Mouse (Mus musculus): Measurements from ENCODE around the gene Epo. TPM values are rescaled to one million over a fixed set of nuclear protein-coding genes. Genes with fewer than 3 reads are reported as not detected.

Gene Epo
- polyA plus RNA-seq, 1 experiment: not detected

DNA sequence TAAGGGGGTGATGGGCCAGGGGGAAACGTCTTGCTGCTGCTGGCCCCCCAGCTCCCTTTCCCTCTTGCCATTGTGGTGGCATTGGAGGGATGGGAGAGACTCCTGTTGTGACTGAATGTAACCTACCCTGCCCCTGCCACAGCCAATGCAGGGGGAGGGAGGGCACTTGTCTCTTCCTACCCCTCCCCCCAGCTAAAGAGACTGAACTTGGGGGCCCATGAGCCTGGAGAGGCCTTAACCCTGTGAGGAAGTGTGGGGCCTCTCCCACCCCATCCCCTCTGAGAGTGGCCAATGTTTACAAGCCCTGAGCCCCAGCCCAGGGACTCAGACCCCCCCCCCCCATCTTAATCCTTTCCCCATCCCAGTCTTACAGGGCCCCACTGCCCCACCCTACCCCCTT is 5.6 kb downstream of the Epo start:
- Histone ChIP-seq H3ac (ENCODE audit: control insufficient read depth, insufficient read length, low read depth) (no peak overlapping the region), H3K4me3 (ENCODE audit: insufficient read depth, poor library complexity, severe bottlenecking) (no peak overlapping the region), H3K79me3 (ENCODE audit: low read depth) (peaks cover 21% of the 10 kb centered on the region), H3K79me2 (ENCODE audit: control insufficient read depth, insufficient read depth) (peaks cover 43% of the 10 kb centered on the region), H3K27me3 (ENCODE audit: control insufficient read depth, insufficient read depth, insufficient read length) (no peaks in the 10 kb centered on the region), H3K36me3 (ENCODE audit: control insufficient read depth, insufficient read depth) (peaks cover 51% of the 10 kb centered on the region)
- no peak for TF ChIP-seq MAX (IDR thresholded peaks at IDR 0.05)
- no peak for TF ChIP-seq USF1 (IDR thresholded peaks at IDR 0.05; ENCODE audit: low read depth)

DNA sequence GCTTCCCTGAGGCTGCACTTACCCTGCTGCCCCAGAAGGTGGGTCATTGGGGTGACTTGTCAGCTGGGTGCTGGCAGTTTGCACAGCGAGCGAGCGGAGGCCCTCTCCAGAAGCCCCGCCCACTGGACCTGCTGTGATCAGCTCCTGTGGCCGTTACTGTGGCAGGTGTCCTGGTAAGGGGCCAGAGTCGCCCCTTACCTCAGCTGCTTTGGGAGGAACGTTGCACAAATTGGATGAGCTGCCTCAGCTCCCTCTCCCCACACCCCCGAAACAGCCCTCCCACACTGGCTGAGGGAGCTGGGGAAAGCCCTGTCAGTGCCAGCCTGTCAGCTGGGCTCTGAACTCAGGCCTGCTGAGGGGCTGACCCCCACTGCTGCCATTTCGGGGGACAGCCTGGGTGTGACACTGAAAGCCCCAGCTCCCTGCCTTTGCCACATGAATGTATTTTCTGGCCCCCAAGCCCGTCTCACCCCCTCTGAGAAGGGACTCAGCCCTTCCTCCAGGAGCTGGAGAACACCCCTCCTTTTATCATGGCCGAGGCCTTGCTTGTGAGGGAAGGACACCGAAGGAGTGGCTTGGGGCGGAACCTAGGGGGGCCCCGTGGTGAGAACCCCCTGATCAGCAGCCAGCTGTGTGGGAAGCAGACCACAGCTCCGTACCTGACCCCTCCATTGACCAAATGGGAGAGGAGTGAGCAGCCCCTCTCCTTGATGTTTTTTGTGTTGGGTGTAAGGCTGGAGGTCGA is 6.7 kb downstream of the Epo start:
- H3K27me3 ChIP-seq (ENCODE audit: control insufficient read depth, insufficient read depth, insufficient read length): no peaks in the 10 kb centered on the region
- TF ChIP-seq CEBPB (IDR thresholded peaks at IDR 0.05; ENCODE audit: low read depth) (no peak), MYOD1 (IDR thresholded peaks at IDR 0.05; ENCODE audit: control insufficient read depth, insufficient read length, low read depth) (no peak), MYOG (IDR thresholded peaks at IDR 0.05; ENCODE audit: control insufficient read depth, extremely low read depth, insufficient read length) (no peak), MAX (IDR thresholded peaks at IDR 0.05) (no peak), FOSL1 (IDR thresholded peaks at IDR 0.05; ENCODE audit: insufficient read depth, low read length, poor library complexity, severe bottlenecking) (no peak), USF1 (IDR thresholded peaks at IDR 0.05; ENCODE audit: low read depth) (no peak), CTCF (IDR thresholded peaks at IDR 0.05; ENCODE audit: control insufficient read depth, insufficient read depth, insufficient read length) (no peak)
- H3ac ChIP-seq (ENCODE audit: control insufficient read depth, insufficient read length, low read depth): no peak overlapping the region
- H3K36me3 ChIP-seq (ENCODE audit: control insufficient read depth, insufficient read depth): peaks cover 59% of the 10 kb centered on the region
- no peak overlapping the region for H3K4me3 ChIP-seq (ENCODE audit: insufficient read depth, poor library complexity, severe bottlenecking)
- H3K79me3 ChIP-seq (ENCODE audit: low read depth): peaks cover 11% of the 10 kb centered on the region
- H3K79me2 ChIP-seq (ENCODE audit: control insufficient read depth, insufficient read depth): peaks cover 32% of the 10 kb centered on the region

DNA sequence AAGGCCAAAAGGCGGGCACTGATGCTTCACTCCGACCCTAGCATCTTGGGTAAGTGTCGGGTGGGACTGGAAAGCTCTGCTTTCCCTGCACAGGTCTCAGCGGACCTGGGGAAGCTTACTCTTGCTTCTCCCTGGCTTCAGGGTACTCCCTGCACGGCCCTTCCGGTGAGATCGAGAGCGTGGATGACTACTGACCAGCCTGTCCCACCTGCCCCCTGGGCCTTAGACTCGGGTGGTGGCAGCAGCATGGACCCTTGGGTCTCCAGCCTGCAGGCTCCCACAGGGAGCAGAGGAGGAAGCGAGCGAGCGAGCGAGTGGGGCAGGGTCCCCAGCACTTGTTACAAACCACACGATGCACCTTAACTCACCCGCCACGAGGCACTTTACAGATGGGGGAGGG is 7.5 kb downstream of the Epo start:
- Histone ChIP-seq H3K79me2 (ENCODE audit: control insufficient read depth, insufficient read depth) (peaks cover 24% of the 10 kb centered on the region), H3K79me3 (ENCODE audit: low read depth) (peaks cover 4% of the 10 kb centered on the region), H3K27me3 (ENCODE audit: control insufficient read depth, insufficient read depth, insufficient read length) (no peaks in the 10 kb centered on the region), H3K36me3 (ENCODE audit: control insufficient read depth, insufficient read depth) (peaks cover 63% of the 10 kb centered on the region), H3K4me3 (ENCODE audit: insufficient read depth, poor library complexity, severe bottlenecking) (no peak overlapping the region), H3ac (ENCODE audit: control insufficient read depth, insufficient read length, low read depth) (no peak overlapping the region)
- TF ChIP-seq CTCF (IDR thresholded peaks at IDR 0.05; ENCODE audit: control insufficient read depth, insufficient read depth, insufficient read length) (no peak), MAX (IDR thresholded peaks at IDR 0.05) (no peak)

DNA sequence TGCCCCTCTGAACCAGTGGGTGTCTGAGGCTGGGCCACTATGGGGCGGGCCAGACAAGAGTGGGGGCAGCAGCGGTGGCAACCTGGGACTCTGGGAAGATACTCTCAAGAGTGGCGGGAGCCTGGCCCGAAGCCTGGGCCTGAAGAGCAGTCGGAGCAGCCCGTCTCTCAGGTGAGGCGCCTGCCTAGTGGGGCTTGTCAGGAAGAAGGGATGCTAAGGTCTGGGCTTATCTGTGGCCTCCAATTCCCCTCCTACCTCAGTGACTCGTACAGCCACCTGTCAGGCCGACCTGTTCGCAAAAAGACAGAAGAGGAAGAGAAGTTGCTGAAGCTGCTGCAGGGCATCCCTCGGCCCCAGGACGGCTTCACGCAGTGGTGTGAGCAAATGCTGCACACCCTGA is 8.4 kb downstream of the Epo start:
- no peaks in the 10 kb centered on the region for H3K27me3 ChIP-seq (ENCODE audit: control insufficient read depth, insufficient read depth, insufficient read length)
- no peak overlapping the region for H3K4me3 ChIP-seq (ENCODE audit: insufficient read depth, poor library complexity, severe bottlenecking)
- peaks cover 15% of the 10 kb centered on the region for H3K79me2 ChIP-seq (ENCODE audit: control insufficient read depth, insufficient read depth)
- H3K36me3 ChIP-seq (ENCODE audit: control insufficient read depth, insufficient read depth): peaks cover 59% of the 10 kb centered on the region
- no peak for TF ChIP-seq FOSL1 (IDR thresholded peaks at IDR 0.05; ENCODE audit: insufficient read depth, low read length, poor library complexity, severe bottlenecking)
- TF ChIP-seq MYOD1 (IDR thresholded peaks at IDR 0.05; ENCODE audit: control insufficient read depth, insufficient read length, low read depth): no peak
- TF ChIP-seq USF1 (IDR thresholded peaks at IDR 0.05; ENCODE audit: low read depth): no peak
- no peak for TF ChIP-seq MYOG (IDR thresholded peaks at IDR 0.05; ENCODE audit: control insufficient read depth, extremely low read depth, insufficient read length)
- TF ChIP-seq MAX (IDR thresholded peaks at IDR 0.05): no peak
- no peak for TF ChIP-seq CTCF (IDR thresholded peaks at IDR 0.05; ENCODE audit: control insufficient read depth, insufficient read depth, insufficient read length)
- no peak for TF ChIP-seq CEBPB (IDR thresholded peaks at IDR 0.05; ENCODE audit: low read depth)
- no peaks in the 10 kb centered on the region for H3K79me3 ChIP-seq (ENCODE audit: low read depth)
- no peak overlapping the region for H3ac ChIP-seq (ENCODE audit: control insufficient read depth, insufficient read length, low read depth)

DNA sequence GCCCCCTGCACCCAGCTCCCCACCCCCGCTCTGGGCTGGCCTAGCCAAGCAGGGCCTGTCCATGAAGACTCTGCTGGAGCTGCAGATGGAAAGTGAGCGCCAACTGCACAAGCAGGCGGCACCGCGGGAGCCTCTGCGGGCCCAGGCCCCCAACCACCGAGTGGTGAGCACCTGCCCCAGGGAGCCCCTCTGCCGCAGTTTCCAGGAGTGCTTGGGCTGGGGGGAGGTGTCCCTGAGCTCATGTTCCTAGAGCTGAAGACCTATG is 8.9 kb downstream of the Epo start:
- H3K36me3 ChIP-seq (ENCODE audit: control insufficient read depth, insufficient read depth): peaks cover 55% of the 10 kb centered on the region
- TF ChIP-seq FOSL1 (IDR thresholded peaks at IDR 0.05; ENCODE audit: insufficient read depth, low read length, poor library complexity, severe bottlenecking) (no peak), CEBPB (IDR thresholded peaks at IDR 0.05; ENCODE audit: low read depth) (no peak), CTCF (IDR thresholded peaks at IDR 0.05; ENCODE audit: control insufficient read depth, insufficient read depth, insufficient read length) (no peak), MYOG (IDR thresholded peaks at IDR 0.05; ENCODE audit: control insufficient read depth, extremely low read depth, insufficient read length) (no peak), MYOD1 (IDR thresholded peaks at IDR 0.05; ENCODE audit: control insufficient read depth, insufficient read length, low read depth) (no peak), MAX (IDR thresholded peaks at IDR 0.05) (no peak), USF1 (IDR thresholded peaks at IDR 0.05; ENCODE audit: low read depth) (no peak)

DNA sequence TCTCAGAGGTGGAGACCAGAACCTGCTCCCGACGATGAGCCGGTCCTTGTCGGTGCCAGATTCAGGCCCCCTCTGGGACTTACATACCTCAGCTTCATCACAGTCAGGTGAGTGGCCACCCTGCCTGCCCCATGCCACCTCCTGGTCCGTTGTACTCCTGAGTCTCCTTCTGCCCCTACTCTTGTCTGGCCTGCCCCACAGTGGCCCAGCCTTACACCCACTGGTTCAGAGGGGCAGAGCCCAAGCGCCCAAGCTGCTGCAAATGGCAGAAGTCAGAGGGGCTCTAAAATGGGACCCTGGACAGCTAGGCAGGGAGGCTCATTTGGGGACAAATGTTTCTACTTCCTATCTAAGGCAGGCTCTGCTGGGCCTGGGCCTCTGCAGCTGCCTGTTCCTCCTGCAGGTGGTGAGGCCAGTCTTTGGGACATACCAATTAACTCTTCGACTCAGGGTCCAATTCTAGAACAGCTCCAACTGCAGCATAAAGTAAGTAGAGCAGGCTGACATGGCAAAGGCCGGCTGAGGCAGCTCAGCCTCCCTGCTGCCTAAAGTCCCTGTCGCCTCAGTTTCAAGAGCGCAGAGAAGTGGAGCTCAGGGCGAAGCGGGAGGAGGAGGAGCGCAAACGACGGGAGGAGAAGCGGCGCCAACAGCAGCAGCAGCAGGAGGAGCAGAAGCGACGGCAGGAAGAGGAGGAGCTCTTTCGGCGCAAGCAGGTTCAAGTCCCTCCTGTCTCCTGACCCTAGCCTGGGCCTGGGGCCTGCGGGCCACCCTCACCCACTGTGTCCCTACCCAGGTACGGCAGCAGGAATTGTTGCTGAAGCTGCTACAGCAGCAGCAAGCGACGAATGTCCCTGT is 9.4 kb downstream of the Epo start:
- Histone ChIP-seq H3K27me3 (ENCODE audit: control insufficient read depth, insufficient read depth, insufficient read length) (no peaks in the 10 kb centered on the region), H3K79me2 (ENCODE audit: control insufficient read depth, insufficient read depth) (peaks cover 9% of the 10 kb centered on the region), H3ac (ENCODE audit: control insufficient read depth, insufficient read length, low read depth) (no peak overlapping the region), H3K4me3 (ENCODE audit: insufficient read depth, poor library complexity, severe bottlenecking) (no peak overlapping the region), H3K79me3 (ENCODE audit: low read depth) (no peaks in the 10 kb centered on the region), H3K36me3 (ENCODE audit: control insufficient read depth, insufficient read depth) (peaks cover 55% of the 10 kb centered on the region)
- TF ChIP-seq MAX (IDR thresholded peaks at IDR 0.05): no peak
- no peak for TF ChIP-seq MYOD1 (IDR thresholded peaks at IDR 0.05; ENCODE audit: control insufficient read depth, insufficient read length, low read depth)
- no peak for TF ChIP-seq CEBPB (IDR thresholded peaks at IDR 0.05; ENCODE audit: low read depth)
- TF ChIP-seq FOSL1 (IDR thresholded peaks at IDR 0.05; ENCODE audit: insufficient read depth, low read length, poor library complexity, severe bottlenecking): no peak
- no peak for TF ChIP-seq CTCF (IDR thresholded peaks at IDR 0.05; ENCODE audit: control insufficient read depth, insufficient read depth, insufficient read length)
- TF ChIP-seq MYOG (IDR thresholded peaks at IDR 0.05; ENCODE audit: control insufficient read depth, extremely low read depth, insufficient read length): no peak
- no peak for TF ChIP-seq USF1 (IDR thresholded peaks at IDR 0.05; ENCODE audit: low read depth)

More for the DNA sequence above, 8.9 kb downstream of the Epo start:
- peaks cover 10% of the 10 kb centered on the region for H3K79me2 ChIP-seq (ENCODE audit: control insufficient read depth, insufficient read depth)
- H3K27me3 ChIP-seq (ENCODE audit: control insufficient read depth, insufficient read depth, insufficient read length): no peaks in the 10 kb centered on the region
- H3ac ChIP-seq (ENCODE audit: control insufficient read depth, insufficient read length, low read depth): no peak overlapping the region
- no peak overlapping the region for H3K4me3 ChIP-seq (ENCODE audit: insufficient read depth, poor library complexity, severe bottlenecking)
- no peaks in the 10 kb centered on the region for H3K79me3 ChIP-seq (ENCODE audit: low read depth)

Measured in C2C12 (cell line).